Mouse (Mus musculus) heart, postnatal 0 days (tissue): ENCODE data around the gene Palm2.

Source experiments
- CTCF ChIP-seq: IDR thresholded peaks from 2 replicates; pipeline ENCODE4 v1.5.1; 2016; ENCODE audit warnings: antibody characterized with exemption, control low read depth, low read depth
- EP300 ChIP-seq: IDR thresholded peaks from 2 replicates; pipeline ENCODE4 v1.6.1; 2016; ENCODE audit warnings: antibody characterized with exemption, low read depth

GRCm38 (mm10) chr4:57515356-57515755 is 81.3 kb downstream of the Palm2 start:
- TF ChIP-seq CTCF = no peak
- no peak for TF ChIP-seq EP300
